In genomic region chr14:54617152-54617896, GRCm38 (mm10) we compare ENCODE assay signal across 8 mouse cellular contexts. TPM values are rescaled to one million over a fixed set of nuclear protein-coding genes. Genes with fewer than 3 reads are reported as not detected.
DNase-seq lines count a peak whose midpoint lies in the region; ATAC-seq and TF ChIP-seq lines count a peak whose summit lies in the region.

No protein-coding gene starts in this region.

- peak overlapping the region; percentile 99 for H3K4me3 ChIP-seq in testis, adult 2 months (ENCODE audit: control insufficient read depth, low read depth, low read length)
- peak overlapping the region; percentile 88 for H3K4me3 ChIP-seq in hindbrain, embryonic 12.5 days

- H3K27me3 ChIP-seq in testis, adult 2 months (ENCODE audit: control insufficient read depth, insufficient read depth, low read length) = no peaks in the 10 kb centered on the region
- no peaks in the 10 kb centered on the region for H3K27me3 ChIP-seq in hindbrain, embryonic 12.5 days

- no peak; the same call in 1 of the 2 replicates for TF ChIP-seq POLR2A in testis, adult 2 months (IDR thresholded peaks at IDR 0.05; ENCODE audit: control insufficient read depth, low read depth, low read length)

- H3K9me3 ChIP-seq in hindbrain, embryonic 12.5 days (replicated peaks) = no peaks in the 10 kb centered on the region

- peak overlapping the region; percentile 92 for H3K9ac ChIP-seq in hindbrain, embryonic 12.5 days

- H3K36me3 ChIP-seq in testis, adult 2 months (ENCODE audit: control insufficient read depth, insufficient read depth, low read length) = no peaks in the 10 kb centered on the region; the same call in 1 of the 2 replicates
- H3K36me3 ChIP-seq in hindbrain, embryonic 12.5 days = peaks cover 32% of the 10 kb centered on the region

- 2% methylated on average over 37 of the region's 38 CpGs for WGBS in hindbrain, embryonic 12.5 days

- peak; percentile 70 for ATAC-seq in hindbrain, embryonic 12.5 days (ENCODE audit: low FRiP score)
- peak; percentile 45 for ATAC-seq in megakaryocyte, adult 5-6 weeks (ENCODE audit: poor library complexity, severe bottlenecking)

- TF ChIP-seq CTCF in testis, adult 2 months (IDR thresholded peaks at IDR 0.05; ENCODE audit: control insufficient read depth, insufficient read depth, insufficient replicate concordance, low read depth, low read length) = no peak

- peak overlapping the region; percentile 75 for H3K4me2 ChIP-seq in hindbrain, embryonic 12.5 days (replicated peaks)

- peak; percentile 6 for DNase-seq in adrenal gland, adult 2 months
- DNase-seq in adrenal gland, postnatal 4 days (ENCODE audit: low spot score in 2 of 2) = no peak
- DNase-seq in testis, postnatal 10 days (ENCODE audit: low spot score) = no peak
- no peak for DNase-seq in layer of hippocampus, adult 8-10 months (ENCODE audit: low spot score in 2 of 2)
- no peak for DNase-seq in layer of hippocampus, adult 18-20 months (ENCODE audit: low spot score in 2 of 2)

- H3K27ac ChIP-seq in testis, adult 2 months (ENCODE audit: control insufficient read depth, insufficient read depth, low read depth, low read length) = peak overlapping the region; percentile 91
- peak overlapping the region; percentile 71 for H3K27ac ChIP-seq in hindbrain, embryonic 12.5 days

- no peaks in the 10 kb centered on the region; the same call in none of the 2 replicates for H3K4me1 ChIP-seq in testis, adult 2 months (ENCODE audit: control insufficient read depth, insufficient read depth, low read length)
- peaks cover 9% of the 10 kb centered on the region for H3K4me1 ChIP-seq in hindbrain, embryonic 12.5 days

RNA-seq across cellular contexts. Expression of gene Psmb5, which starts 0.5 kb away (rescaled TPM):
- total RNA-seq in adrenal gland, adult 2 months (2021) = 100 to 1,000 TPM; 317 to 332 TPM
- polyA plus RNA-seq in adrenal gland, adult 2 months (2012; rRNA removed) = 267 and 322 TPM in 2 replicates
- 100 to 1,000 TPM; 219 to 220 TPM for total RNA-seq in adrenal gland, postnatal 4 days (2021)
- 87.4 and 106 TPM in 2 replicates for polyA plus RNA-seq in testis, adult 2 months (2012; rRNA removed)
- 354 and 376 TPM in 2 replicates for polyA plus RNA-seq in hindbrain, embryonic 12.5 days (2016; fragmentation: Nextera tagmentation; extraction: Ambion mirVana)
- total RNA-seq in megakaryocyte, adult 5-6 weeks (2015) = 133 and 145 TPM in 2 replicates
- 41.4 and 51.1 TPM in 2 replicates for total RNA-seq in megakaryocyte, adult 5-6 weeks (2017)
- 100 to 1,000 TPM; 179 to 205 (median 193) TPM for total RNA-seq in layer of hippocampus, adult 8-10 months (2022)
- total RNA-seq in layer of hippocampus, adult 18-20 months (2021) = 100 to 1,000 TPM; 209 to 210 TPM

RNA-seq across cellular contexts. Expression of gene Psmb11, which starts 3.9 kb away (rescaled TPM):
- total RNA-seq in adrenal gland, adult 2 months (2021) = not detected
- not detected in 2 replicates for polyA plus RNA-seq in adrenal gland, adult 2 months (2012; rRNA removed)
- total RNA-seq in adrenal gland, postnatal 4 days (2021) = not detected
- polyA plus RNA-seq in testis, adult 2 months (2012; rRNA removed) = 0.04 and 0.38 TPM in 2 replicates
- not detected in 2 replicates for polyA plus RNA-seq in hindbrain, embryonic 12.5 days (2016; fragmentation: Nextera tagmentation; extraction: Ambion mirVana)
- total RNA-seq in megakaryocyte, adult 5-6 weeks (2015) = not detected in 2 replicates
- not detected in 2 replicates for total RNA-seq in megakaryocyte, adult 5-6 weeks (2017)
- total RNA-seq in layer of hippocampus, adult 8-10 months (2022) = under 1 TPM in 3 of 4 experiments, not detected in 1; 0.14 to 0.51 (median 0.23) TPM
- under 1 TPM; 0.25 to 0.54 TPM for total RNA-seq in layer of hippocampus, adult 18-20 months (2021)

RNA-seq across cellular contexts. Expression of gene 4931414P19Rik, which starts 11.5 kb away (rescaled TPM):
- 1 to 10 TPM; 2.9 to 8.2 TPM for total RNA-seq in adrenal gland, adult 2 months (2021)
- polyA plus RNA-seq in adrenal gland, adult 2 months (2012; rRNA removed) = 7.4 and 9.6 TPM in 2 replicates
- total RNA-seq in adrenal gland, postnatal 4 days (2021) = 1 to 10 TPM; 6.4 to 7.8 TPM
- polyA plus RNA-seq in testis, adult 2 months (2012; rRNA removed) = 2.1 and 3.5 TPM in 2 replicates
- 8.2 and 9.1 TPM in 2 replicates for polyA plus RNA-seq in hindbrain, embryonic 12.5 days (2016; fragmentation: Nextera tagmentation; extraction: Ambion mirVana)
- 4.3 and 4.8 TPM in 2 replicates for total RNA-seq in megakaryocyte, adult 5-6 weeks (2015)
- total RNA-seq in megakaryocyte, adult 5-6 weeks (2017) = 4.1 and 4.9 TPM in 2 replicates
- 1 to 10 TPM; 4.4 to 7.8 (median 6.1) TPM for total RNA-seq in layer of hippocampus, adult 8-10 months (2022)
- 1 to 10 TPM; 5.6 TPM for total RNA-seq in layer of hippocampus, adult 18-20 months (2021)

RNA-seq across cellular contexts. Expression of gene Gm17606, which starts 23.4 kb away (rescaled TPM):
- not detected for total RNA-seq in adrenal gland, adult 2 months (2021)
- polyA plus RNA-seq in adrenal gland, adult 2 months (2012; rRNA removed) = not detected in 2 replicates
- not detected for total RNA-seq in adrenal gland, postnatal 4 days (2021)
- not detected in 2 replicates for polyA plus RNA-seq in testis, adult 2 months (2012; rRNA removed)
- polyA plus RNA-seq in hindbrain, embryonic 12.5 days (2016; fragmentation: Nextera tagmentation; extraction: Ambion mirVana) = not detected in 2 replicates
- not detected in 2 replicates for total RNA-seq in megakaryocyte, adult 5-6 weeks (2015)
- total RNA-seq in megakaryocyte, adult 5-6 weeks (2017) = not detected in 2 replicates
- total RNA-seq in layer of hippocampus, adult 8-10 months (2022) = not detected
- total RNA-seq in layer of hippocampus, adult 18-20 months (2021) = not detected

RNA-seq across cellular contexts. Expression of gene Cdh24, which starts 23.8 kb away (rescaled TPM):
- total RNA-seq in adrenal gland, adult 2 months (2021) = 1 to 10 TPM in 1 of 2 experiments, under 1 TPM in 1; 0.66 to 1.7 TPM
- polyA plus RNA-seq in adrenal gland, adult 2 months (2012; rRNA removed) = 4.4 and 6.6 TPM in 2 replicates
- total RNA-seq in adrenal gland, postnatal 4 days (2021) = 1 to 10 TPM; 4.0 to 5.2 TPM
- 9.9 and 10.2 TPM in 2 replicates for polyA plus RNA-seq in testis, adult 2 months (2012; rRNA removed)
- 10.3 and 10.9 TPM in 2 replicates for polyA plus RNA-seq in hindbrain, embryonic 12.5 days (2016; fragmentation: Nextera tagmentation; extraction: Ambion mirVana)
- total RNA-seq in megakaryocyte, adult 5-6 weeks (2015) = 0.27 and 0.78 TPM in 2 replicates
- total RNA-seq in megakaryocyte, adult 5-6 weeks (2017) = 0.51 and 0.57 TPM in 2 replicates
- total RNA-seq in layer of hippocampus, adult 8-10 months (2022) = 10 to 100 TPM; 16.0 to 24.1 (median 20.7) TPM
- 10 to 100 TPM; 20.4 to 22.3 TPM for total RNA-seq in layer of hippocampus, adult 18-20 months (2021)
